Mouse (Mus musculus) CH12.LX (cell line): ENCODE measurements at regions not wholly inside any gene's neighbourhood (a gene's known extent, or its start where the extent isn't known, plus 50 kb on each side); places are given as distances from the start of the nearest gene placed in this dataset.

Experiments used
- DNase-seq: peaks from one replicate; pipeline ENCODE4 v3.0.0-alpha.2; 2013; ENCODE audit errors: extremely low read depth
- H3K27ac ChIP-seq: 2 replicates; pipeline ENCODE4 v1.5.1; 2012; ENCODE audit warnings: low read depth, mild to moderate bottlenecking, control low read depth, moderate library complexity; ENCODE audit not compliant: insufficient read depth
- H3K27me3 ChIP-seq: replicated peaks from 2 replicates; pipeline ENCODE3; 2012; ENCODE audit warnings: inconsistent platforms
- H3K36me3 ChIP-seq, 2 experiments: replicated peaks in 1 of 2; 2 replicates each; pipeline versions ENCODE3 to v1.6.1; 2012; ENCODE audit warnings: inconsistent platforms in 1 of 2, low read length in 1 of 2, mild to moderate bottlenecking in 1 of 2, mixed read lengths in 1 of 2, moderate library complexity in 1 of 2; ENCODE audit not compliant: control insufficient read depth in 1 of 2, insufficient read depth in 1 of 2
- H3K4me1 ChIP-seq, 2 experiments: 2 replicates each; pipeline ENCODE4 v1.6.1; 2012; ENCODE audit warnings: inconsistent platforms in 1 of 2, moderate library complexity in 1 of 2; ENCODE audit not compliant: insufficient read depth in 2 of 2, control insufficient read depth in 1 of 2
- H3K4me2 ChIP-seq: 2 replicates; pipeline ENCODE4 v1.6.1; 2012; ENCODE audit warnings: low read depth, mild to moderate bottlenecking, control low read depth; ENCODE audit not compliant: poor library complexity, insufficient read depth, severe bottlenecking
- H3K4me3 ChIP-seq, 3 experiments: fragments of 150-350 bp in 1 of 3; sonication (generic) in 1 of 3; replicated peaks in 1 of 3; 2 replicates each; pipeline versions ENCODE3 to v1.5.1; 2011 to 2012; ENCODE audit warnings: low read depth in 2 of 3, low read length in 2 of 3, mild to moderate bottlenecking in 2 of 3, moderate library complexity in 2 of 3, control low read depth in 1 of 3, improper control_type of control experiment in 1 of 3, inconsistent platforms in 1 of 3, mixed read lengths in 1 of 3; ENCODE audit not compliant: poor library complexity in 1 of 3
- H3K79me2 ChIP-seq: replicated peaks from 2 replicates; pipeline ENCODE4 v1.6.1; 2012; ENCODE audit warnings: mild to moderate bottlenecking, moderate library complexity; ENCODE audit not compliant: control insufficient read depth, poor library complexity, insufficient read depth, severe bottlenecking; ENCODE audit errors: extremely low read depth
- H3K9ac ChIP-seq: 2 replicates; pipeline ENCODE4 v1.6.1; 2012; ENCODE audit warnings: low read depth, mild to moderate bottlenecking, control low read depth, moderate library complexity; ENCODE audit not compliant: insufficient read depth
- H3K9me3 ChIP-seq: replicated peaks from 2 replicates; pipeline ENCODE3; 2012; ENCODE audit warnings: low read length, inconsistent platforms, mixed read lengths
- CHD1 ChIP-seq: IDR thresholded peaks from 2 replicates; pipeline ENCODE4 v1.6.1; 2012; ENCODE audit warnings: low read depth, low read length, improper control_type of control experiment, inconsistent platforms
- CHD2 ChIP-seq: IDR thresholded peaks from 2 replicates; pipeline ENCODE4 v1.6.1; 2011; ENCODE audit warnings: low read length, improper control_type of control experiment
- GABPA ChIP-seq: IDR thresholded peaks from 2 replicates; pipeline ENCODE4 v1.6.1; 2012; ENCODE audit warnings: low read depth, low read length, improper control_type of control experiment, inconsistent platforms; ENCODE audit not compliant: insufficient replicate concordance
- IRF4 ChIP-seq: IDR thresholded peaks from 2 replicates; pipeline ENCODE4 v1.6.1; 2014; ENCODE audit warnings: low read depth, mild to moderate bottlenecking, inconsistent platforms, low read length, improper control_type of control experiment
- MAFK ChIP-seq: IDR thresholded peaks from 2 replicates; pipeline ENCODE4 v1.6.1; 2011; ENCODE audit warnings: low read length, improper control_type of control experiment; ENCODE audit not compliant: insufficient replicate concordance
- MEF2A ChIP-seq: IDR thresholded peaks from 2 replicates; pipeline ENCODE4 v1.6.1; 2014; ENCODE audit warnings: low read depth, mild to moderate bottlenecking, inconsistent platforms, low read length, improper control_type of control experiment, borderline replicate concordance
- MXI1 ChIP-seq: IDR thresholded peaks from 2 replicates; pipeline ENCODE4 v1.6.1; 2011; ENCODE audit warnings: mild to moderate bottlenecking, low read depth, low read length, improper control_type of control experiment
- MYC ChIP-seq: IDR thresholded peaks from 2 replicates; pipeline ENCODE4 v1.6.1; 2011; ENCODE audit warnings: low read depth, mild to moderate bottlenecking, improper control_type of control experiment, low read length
- NRF1 ChIP-seq: IDR thresholded peaks from 2 replicates; pipeline ENCODE4 v1.6.1; 2014; ENCODE audit warnings: low read depth, mild to moderate bottlenecking, inconsistent platforms, low read length, improper control_type of control experiment, moderate library complexity
- POLR2AphosphoS2 ChIP-seq: IDR thresholded peaks from 2 replicates; pipeline ENCODE4 v1.6.1; 2011; ENCODE audit warnings: low read depth, low read length, improper control_type of control experiment
- SIN3A ChIP-seq: IDR thresholded peaks from 2 replicates; pipeline ENCODE4 v1.6.1; 2012; ENCODE audit warnings: low read length, improper control_type of control experiment, inconsistent platforms
- TBP ChIP-seq: conservative IDR thresholded peaks from 2 replicates; pipeline ENCODE4 v1.6.1; 2011; ENCODE audit warnings: low read depth, low read length, improper control_type of control experiment
- UBTF ChIP-seq: IDR thresholded peaks from 2 replicates; pipeline ENCODE4 v1.6.1; 2012; ENCODE audit warnings: low read depth, mild to moderate bottlenecking, inconsistent platforms, low read length, improper control_type of control experiment, moderate library complexity
- USF2 ChIP-seq: conservative IDR thresholded peaks from 2 replicates; pipeline ENCODE4 v1.6.1; 2011; ENCODE audit warnings: low read depth, low read length, improper control_type of control experiment
- ZKSCAN1 ChIP-seq: IDR thresholded peaks from 2 replicates; pipeline ENCODE4 v1.6.1; 2012; ENCODE audit warnings: low read depth, inconsistent platforms, low read length, improper control_type of control experiment, borderline replicate concordance
- ZNF384 ChIP-seq: IDR thresholded peaks from 2 replicates; pipeline ENCODE4 v1.6.1; 2012; ENCODE audit warnings: low read depth, low read length, improper control_type of control experiment, inconsistent platforms
- dilution Hi-C: fragments of 300-500 bp; cut with MboI; formaldehyde crosslinking; loops from 2 replicates; pipeline ENCODE4 v1.14.3; 2020; ENCODE audit warnings: low sequenced_read_pairs; ENCODE audit not compliant: extremely low pct_unique_long_range_greater_than_20kb, extremely low pct_ligation_motif_present
- in situ Hi-C: fragments of 300-500 bp; cut with MboI; formaldehyde crosslinking; loops from 3 replicates; pipeline ENCODE4 v1.14.3; 2019; ENCODE audit warnings: low sequenced_read_pairs, low pct_ligation_motif_present, low pct_unique_long_range_greater_than_20kb, mixed read lengths

- in situ Hi-C loops (no loop called here), dilution Hi-C loops (no loop called here)
- DNase-seq: no peak
- Histone ChIP-seq H3K36me3 (no peaks in the 10 kb centered on the region), H3K4me3 (no peak overlapping the region), H3K27me3 (no peaks in the 10 kb centered on the region), H3K27ac (no peak overlapping the region), H3K4me1 (no peaks in the 10 kb centered on the region), H3K9ac (no peak overlapping the region), H3K9me3 (no peaks in the 10 kb centered on the region), H3K4me2 (no peak overlapping the region), H3K79me2 (no peaks in the 10 kb centered on the region)
- TF ChIP-seq ZNF384 (no peak), MAFK (peak; percentile 78)
Observed at GRCm38 (mm10) chr10:84262943-84263342, 177.5 kb downstream of the Nuak1 start.

GRCm38 (mm10) chr10:84285832-84286506, 154.4 kb downstream of the Nuak1 start:
- H3K9me3 ChIP-seq: no peaks in the 10 kb centered on the region
- in situ Hi-C loops: no loop called here
- H3K4me1 ChIP-seq: no peaks in the 10 kb centered on the region
- H3K36me3 ChIP-seq: no peaks in the 10 kb centered on the region
- TF ChIP-seq POLR2AphosphoS2 (no peak), IRF4 (no peak), USF2 (no peak), CHD1 (no peak), UBTF (no peak), MXI1 (no peak), CHD2 (no peak), TBP (no peak), MYC (no peak), ZKSCAN1 (no peak), MEF2A (no peak), NRF1 (no peak), GABPA (no peak), SIN3A (no peak), MAFK (no peak)
- no peak overlapping the region for H3K27ac ChIP-seq
- no peak for DNase-seq
- H3K79me2 ChIP-seq: no peaks in the 10 kb centered on the region
- dilution Hi-C loops: no loop called here
- no peak overlapping the region for H3K4me3 ChIP-seq
- H3K9ac ChIP-seq: no peak overlapping the region
- H3K4me2 ChIP-seq: no peak overlapping the region
- no peaks in the 10 kb centered on the region for H3K27me3 ChIP-seq
